In the genomic region with DNA sequence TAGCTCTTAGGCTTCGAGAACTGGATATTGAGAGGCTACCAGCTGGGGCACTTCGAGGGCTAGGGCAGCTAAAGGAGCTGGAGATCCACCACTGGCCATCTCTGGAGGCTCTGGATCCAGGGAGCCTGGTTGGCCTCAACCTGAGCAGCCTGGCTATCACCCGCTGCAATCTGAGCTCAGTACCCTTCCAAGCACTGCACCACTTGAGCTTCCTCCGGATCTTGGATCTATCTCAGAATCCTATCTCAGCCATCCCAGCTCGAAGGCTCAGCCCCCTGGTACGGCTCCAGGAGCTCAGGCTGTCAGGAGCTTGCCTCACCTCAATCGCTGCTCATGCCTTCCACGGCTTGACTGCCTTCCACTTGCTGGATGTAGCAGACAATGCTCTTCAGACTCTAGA, we compare ENCODE assay signal across 25 mouse cellular contexts. TPM values are rescaled to one million over a fixed set of nuclear protein-coding genes. Genes with fewer than 3 reads are reported as not detected.
A peak's percentile ranks its signal among the peaks of the same experiment; 100 is the strongest.
DNase-seq lines count a peak whose midpoint lies in the region; ATAC-seq lines count a peak whose summit lies in the region.
"Had no signal": no experiment of that assay in that cellular context is flagged by ENCODE, and none has a peak within 500 bp of the region (broad histone marks: within the 10 kb centered on the region; RNA-seq: fewer than 3 reads in every experiment).

No protein-coding gene starts in this region.

- H3K9ac ChIP-seq in hindbrain, embryonic 16.5 days (ENCODE audit: low read depth, low read length) = no peak overlapping the region
- H3K9ac ChIP-seq: embryonic facial prominence, embryonic 13.5 days; embryonic facial prominence, embryonic 15.5 days; forebrain, embryonic 13.5 days; forebrain, embryonic 15.5 days had no signal

- peaks cover 66% of the 10 kb centered on the region for H3K27me3 ChIP-seq in hindbrain, embryonic 10.5 days (ENCODE audit: insufficient read depth, poor library complexity, severe bottlenecking)
- no peaks in the 10 kb centered on the region for H3K27me3 ChIP-seq in hindbrain, embryonic 16.5 days (replicated peaks; ENCODE audit: control insufficient read depth, insufficient read depth, low read length)

- no peak overlapping the region for H3K4me2 ChIP-seq in hindbrain, embryonic 16.5 days (ENCODE audit: low read length)
- H3K4me2 ChIP-seq: embryonic facial prominence, embryonic 13.5 days; embryonic facial prominence, embryonic 15.5 days; forebrain, embryonic 13.5 days; forebrain, embryonic 15.5 days had no signal

- H3K4me1 ChIP-seq in hindbrain, embryonic 10.5 days (replicated peaks) = peaks cover 55% of the 10 kb centered on the region
- H3K4me1 ChIP-seq in hindbrain, embryonic 16.5 days (ENCODE audit: control insufficient read depth, insufficient read depth, low read depth, low read length) = peaks cover 17% of the 10 kb centered on the region

- ATAC-seq in hindbrain, embryonic 16.5 days = no peak
- ATAC-seq: forebrain, embryonic 13.5 days; forebrain, embryonic 15.5 days had no signal

- 78% methylated on average over 8 of the region's 8 CpGs for WGBS in hindbrain, embryonic 10.5 days
- 71% methylated on average over 8 of the region's 8 CpGs for WGBS in hindbrain, embryonic 16.5 days

- H3K4me3 ChIP-seq in hindbrain, embryonic 10.5 days = no peak overlapping the region
- H3K4me3 ChIP-seq in hindbrain, embryonic 16.5 days (ENCODE audit: low read length) = no peak overlapping the region
- H3K4me3 ChIP-seq: embryonic facial prominence, embryonic 13.5 days; embryonic facial prominence, embryonic 15.5 days; erythroblast, embryonic 14.5 days; forebrain, embryonic 13.5 days; forebrain, embryonic 15.5 days had no signal

- DNase-seq in gastrocnemius, adult 18-20 months (ENCODE audit: low spot score) = peak; percentile 18
- DNase-seq in gastrocnemius, postnatal 25 days = no peak
- DNase-seq in gastrocnemius, postnatal 14 days = peak; percentile 39
- no peak for DNase-seq in gastrocnemius, postnatal 10 days
- no peak for DNase-seq in hindbrain, embryonic 10.5 days (ENCODE audit: low spot score)
- DNase-seq: adrenal gland, adult 2 months; adrenal gland, postnatal 10 days; adrenal gland, postnatal 25 days; cerebellum, adult 11 months; cerebellum, adult 18-20 months; cerebellum, adult 8-10 months; cerebellum, adult 9-11 months; cerebellum, postnatal 14 days; cerebellum, postnatal 36 days; embryo, embryonic 11 days had no signal

- H3K27ac ChIP-seq in hindbrain, embryonic 10.5 days = peak overlapping the region; percentile 54
- no peak overlapping the region for H3K27ac ChIP-seq in hindbrain, embryonic 16.5 days (ENCODE audit: low read depth, low read length)
- H3K27ac ChIP-seq: embryonic facial prominence, embryonic 13.5 days; embryonic facial prominence, embryonic 15.5 days; forebrain, embryonic 13.5 days; forebrain, embryonic 15.5 days had no signal

- intact Hi-C loops in gastrocnemius, postnatal 14 days (cut with DNase I; ENCODE audit: low total_unique reads) = no loop called here

- H3K9me3 ChIP-seq in hindbrain, embryonic 10.5 days = no peaks in the 10 kb centered on the region
- no peaks in the 10 kb centered on the region for H3K9me3 ChIP-seq in hindbrain, embryonic 16.5 days (ENCODE audit: control insufficient read depth, low read length)
- H3K9me3 ChIP-seq: embryonic facial prominence, embryonic 13.5 days; embryonic facial prominence, embryonic 15.5 days; forebrain, embryonic 13.5 days; forebrain, embryonic 15.5 days had no signal

- H3K36me3 ChIP-seq in hindbrain, embryonic 10.5 days = no peaks in the 10 kb centered on the region
- H3K36me3 ChIP-seq in hindbrain, embryonic 16.5 days (ENCODE audit: control insufficient read depth, insufficient read depth, low read length) = no peaks in the 10 kb centered on the region; the same call in 1 of the 2 replicates
- H3K36me3 ChIP-seq: embryonic facial prominence, embryonic 13.5 days; embryonic facial prominence, embryonic 15.5 days; forebrain, embryonic 15.5 days had no signal

RNA-seq across cellular contexts. Expression of gene Lingo4, which starts 4.1 kb away (rescaled TPM):
- total RNA-seq in gastrocnemius, adult 18-20 months (2021) = under 1 TPM; 0.25 to 0.28 TPM
- under 1 TPM; 0.11 to 0.13 TPM for total RNA-seq in gastrocnemius, postnatal 25 days (2021)
- total RNA-seq in gastrocnemius, postnatal 14 days (2021) = under 1 TPM; 0.06 to 0.11 TPM
- total RNA-seq in gastrocnemius, postnatal 10 days (2021) = under 1 TPM in 1 of 2 experiments, not detected in 1; 0.25 TPM
- 0.66 and 1.2 TPM in 2 replicates for polyA plus RNA-seq in hindbrain, embryonic 10.5 days (2016; fragmentation: Nextera tagmentation; extraction: Ambion mirVana)
- polyA plus RNA-seq in hindbrain, embryonic 16.5 days (2015; fragmentation: Nextera tagmentation; extraction: Ambion mirVana) = 1.7 and 2.3 TPM in 2 replicates
- total RNA-seq: common myeloid progenitor, adult 5-6 weeks; ES-E14; MEL had no signal
- polyA plus RNA-seq: erythroblast, embryonic 14.5 days had no signal

RNA-seq across cellular contexts. Expression of gene Tdrkh, which starts 10.6 kb away (rescaled TPM):
- total RNA-seq in gastrocnemius, adult 18-20 months (2021) = 1 to 10 TPM; 5.2 to 7.0 TPM
- total RNA-seq in gastrocnemius, postnatal 25 days (2021) = 1 to 10 TPM; 1.5 to 2.0 TPM
- total RNA-seq in gastrocnemius, postnatal 14 days (2021) = 1 to 10 TPM; 3.5 to 4.8 TPM
- 1 to 10 TPM; 6.3 to 8.9 TPM for total RNA-seq in gastrocnemius, postnatal 10 days (2021)
- polyA plus RNA-seq in hindbrain, embryonic 10.5 days (2016; fragmentation: Nextera tagmentation; extraction: Ambion mirVana) = 39.6 and 46.1 TPM in 2 replicates
- polyA plus RNA-seq in hindbrain, embryonic 16.5 days (2015; fragmentation: Nextera tagmentation; extraction: Ambion mirVana) = 51.1 and 54.8 TPM in 2 replicates
- total RNA-seq: MEL had no signal

RNA-seq across cellular contexts. Expression of gene Rorc, which starts 29.9 kb away (rescaled TPM):
- 100 to 1,000 TPM in 1 of 2 experiments, 10 to 100 TPM in 1; 99.4 to 107 TPM for total RNA-seq in gastrocnemius, adult 18-20 months (2021)
- total RNA-seq in gastrocnemius, postnatal 25 days (2021) = 10 to 100 TPM; 43.8 to 52.8 TPM
- total RNA-seq in gastrocnemius, postnatal 14 days (2021) = 10 to 100 TPM; 15.8 to 22.8 TPM
- 10 to 100 TPM; 18.2 to 19.9 TPM for total RNA-seq in gastrocnemius, postnatal 10 days (2021)
- polyA plus RNA-seq in hindbrain, embryonic 10.5 days (2016; fragmentation: Nextera tagmentation; extraction: Ambion mirVana) = 0.13 and 0.30 TPM in 2 replicates
- 0.36 and 0.54 TPM in 2 replicates for polyA plus RNA-seq in hindbrain, embryonic 16.5 days (2015; fragmentation: Nextera tagmentation; extraction: Ambion mirVana)
- total RNA-seq: common myeloid progenitor, adult 5-6 weeks; ES-E14; MEL had no signal
- polyA plus RNA-seq: erythroblast, embryonic 14.5 days had no signal

RNA-seq across cellular contexts. Expression of gene C2cd4d, which starts 40.2 kb away (rescaled TPM):
- not detected for total RNA-seq in gastrocnemius, adult 18-20 months (2021)
- total RNA-seq in gastrocnemius, postnatal 25 days (2021) = not detected
- under 1 TPM; 0.18 to 0.31 TPM for total RNA-seq in gastrocnemius, postnatal 14 days (2021)
- under 1 TPM; 0.34 to 0.56 TPM for total RNA-seq in gastrocnemius, postnatal 10 days (2021)
- polyA plus RNA-seq in hindbrain, embryonic 10.5 days (2016; fragmentation: Nextera tagmentation; extraction: Ambion mirVana) = 0.32 and 1.2 TPM in 2 replicates
- 1.6 and 1.8 TPM in 2 replicates for polyA plus RNA-seq in hindbrain, embryonic 16.5 days (2015; fragmentation: Nextera tagmentation; extraction: Ambion mirVana)
- total RNA-seq: common myeloid progenitor, adult 5-6 weeks; ES-E14; MEL had no signal
- polyA plus RNA-seq: C2C12; erythroblast, embryonic 14.5 days had no signal

RNA-seq across cellular contexts. Expression of gene Mrpl9, which starts 40.7 kb away (rescaled TPM):
- 10 to 100 TPM; 30.0 to 33.8 TPM for total RNA-seq in gastrocnemius, adult 18-20 months (2021)
- total RNA-seq in gastrocnemius, postnatal 25 days (2021) = 10 to 100 TPM; 35.6 to 39.1 TPM
- total RNA-seq in gastrocnemius, postnatal 14 days (2021) = 10 to 100 TPM; 40.4 to 47.1 TPM
- 10 to 100 TPM; 42.3 to 54.0 TPM for total RNA-seq in gastrocnemius, postnatal 10 days (2021)
- polyA plus RNA-seq in hindbrain, embryonic 10.5 days (2016; fragmentation: Nextera tagmentation; extraction: Ambion mirVana) = 71.3 and 73.4 TPM in 2 replicates
- 63.7 and 64.5 TPM in 2 replicates for polyA plus RNA-seq in hindbrain, embryonic 16.5 days (2015; fragmentation: Nextera tagmentation; extraction: Ambion mirVana)

Comparison
In these comparisons a context has a peak if more than half of its experiments do, and no peak if none do; other contexts are left out.
1. DNase-seq: peak in gastrocnemius, adult 18-20 months (single experiment) and gastrocnemius, postnatal 14 days (single experiment); none in gastrocnemius, postnatal 25 days (single experiment), gastrocnemius, postnatal 10 days (single experiment) and hindbrain, embryonic 10.5 days (single experiment).